Mouse (Mus musculus) mesoderm, embryonic 11.5 days (tissue): ENCODE measurements around the gene Cav3.

Experiments used
- DNase-seq: peaks from one replicate; pipeline ENCODE4 v3.0.0-alpha.2; 2012; ENCODE audit warnings: low read depth, low spot score

The Cav3 gene

GRCm38 (mm10) chr6:112459341-112459749 is at the start of gene Cav3:
Cav3 (plus strand) TSS chr6:112459505.
- no peak for DNase-seq

GRCm38 (mm10) chr6:112419333-112419732 is 40.0 kb upstream of the Cav3 start:
- DNase-seq, result no peak

DNA sequence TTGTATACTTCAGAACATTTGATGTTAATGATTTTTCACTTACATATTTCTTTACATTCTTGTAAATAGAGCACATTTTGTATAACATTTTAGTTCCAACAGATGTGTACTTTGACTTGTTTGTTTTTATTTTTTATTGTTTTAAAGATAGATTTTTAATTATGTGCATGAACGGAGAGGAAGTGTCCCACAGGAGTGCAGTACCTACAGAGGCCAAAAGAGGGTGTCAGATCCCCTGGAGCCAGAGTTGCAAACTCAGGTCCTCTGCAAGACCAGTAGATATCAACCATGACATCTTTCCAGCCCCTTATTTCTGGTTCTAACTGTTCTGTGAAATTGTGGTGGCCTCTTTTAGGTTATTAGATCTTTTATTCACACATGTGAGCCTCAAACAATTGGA is 38.4 kb upstream of the Cav3 start:
- no peak for DNase-seq

DNA sequence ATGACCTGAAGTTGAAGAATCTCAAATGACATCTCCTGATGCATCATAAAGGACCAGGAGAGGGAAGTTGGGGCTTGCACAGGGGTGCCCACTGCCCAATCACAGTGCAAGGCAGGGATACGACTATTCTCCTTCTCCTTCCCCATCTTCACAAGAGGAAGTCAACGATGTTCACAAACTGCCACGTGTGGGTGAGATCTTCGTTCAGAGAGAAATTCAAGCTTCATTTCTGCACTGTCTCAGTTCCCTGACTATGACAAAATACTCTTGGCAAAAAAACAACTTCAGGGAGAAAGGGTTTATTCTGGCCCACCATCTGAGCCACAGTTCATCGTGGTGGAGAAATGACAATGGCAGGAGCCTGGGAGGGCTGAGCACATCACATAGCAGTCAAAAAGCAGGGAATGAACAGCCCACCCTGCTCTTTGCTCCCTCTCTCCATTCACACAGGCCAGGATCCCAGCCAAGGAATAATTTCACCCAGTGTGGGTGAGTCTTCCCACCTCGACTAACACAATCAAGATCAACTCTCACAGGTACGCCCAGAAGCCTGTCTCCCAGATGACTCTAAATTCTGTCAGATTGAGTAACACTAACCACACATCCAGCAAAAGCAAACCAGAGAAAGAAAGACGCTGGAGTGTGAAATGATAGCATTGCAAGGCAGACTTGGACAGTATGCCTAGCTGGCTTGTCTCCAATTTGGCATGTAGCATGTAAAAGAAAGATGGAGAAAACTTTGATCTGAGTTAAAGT is 35.4 kb upstream of the Cav3 start:
- no peak for DNase-seq

GRCm38 (mm10) chr6:112426018-112426732 is 33.1 kb upstream of the Cav3 start:
- no peak for DNase-seq

- DNase-seq, result no peak
Observed at GRCm38 (mm10) chr6:112445675-112446074, 13.6 kb upstream of the Cav3 start.

GRCm38 (mm10) chr6:112461459-112461858 is 2.2 kb downstream of the Cav3 start:
- no peak for DNase-seq

- DNase-seq, result no peak
Observed at GRCm38 (mm10) chr6:112463331-112463730, 4.0 kb downstream of the Cav3 start.

DNA sequence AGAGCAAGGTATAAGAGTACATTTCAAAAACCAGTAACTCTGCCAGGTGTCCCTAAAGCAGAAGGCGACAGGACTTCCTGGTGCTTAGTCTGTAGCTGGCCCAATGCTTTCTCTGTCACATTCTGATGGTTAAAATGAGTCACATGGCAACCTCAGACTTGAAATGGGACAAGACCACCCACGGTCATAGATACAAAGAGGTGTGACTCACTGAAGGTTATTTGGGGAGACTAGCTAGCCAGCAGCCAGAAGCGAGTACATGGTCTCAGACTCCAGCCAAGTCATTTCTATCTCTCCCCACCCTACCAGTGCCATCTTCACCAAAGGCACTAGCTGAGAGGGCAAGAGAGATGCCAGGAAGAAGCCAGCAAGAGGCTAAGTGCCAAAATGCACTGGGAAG is 6.1 kb downstream of the Cav3 start:
- DNase-seq, result no peak

GRCm38 (mm10) chr6:112466001-112466400 is 6.7 kb downstream of the Cav3 start:
- no peak for DNase-seq

DNA sequence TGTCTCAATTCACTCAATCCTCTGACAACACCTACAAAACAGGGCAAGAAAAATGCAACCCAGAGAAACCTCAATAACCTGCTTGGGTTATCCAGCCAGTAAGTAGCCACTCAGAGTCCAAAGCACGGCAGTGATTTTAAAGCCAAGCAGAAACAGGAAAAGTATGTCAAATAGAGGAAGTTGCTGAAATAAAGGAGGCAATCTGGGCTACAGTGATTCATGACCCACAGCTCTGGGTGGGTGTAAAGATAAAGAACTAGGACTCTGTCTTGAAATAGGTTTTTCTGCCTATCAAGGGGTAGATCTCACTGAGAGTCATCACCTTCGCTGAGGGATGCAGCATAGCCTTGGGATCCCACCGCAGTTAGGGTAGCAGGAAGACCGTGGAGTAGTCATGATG is 12.3 kb downstream of the Cav3 start:
- no peak for DNase-seq

DNA sequence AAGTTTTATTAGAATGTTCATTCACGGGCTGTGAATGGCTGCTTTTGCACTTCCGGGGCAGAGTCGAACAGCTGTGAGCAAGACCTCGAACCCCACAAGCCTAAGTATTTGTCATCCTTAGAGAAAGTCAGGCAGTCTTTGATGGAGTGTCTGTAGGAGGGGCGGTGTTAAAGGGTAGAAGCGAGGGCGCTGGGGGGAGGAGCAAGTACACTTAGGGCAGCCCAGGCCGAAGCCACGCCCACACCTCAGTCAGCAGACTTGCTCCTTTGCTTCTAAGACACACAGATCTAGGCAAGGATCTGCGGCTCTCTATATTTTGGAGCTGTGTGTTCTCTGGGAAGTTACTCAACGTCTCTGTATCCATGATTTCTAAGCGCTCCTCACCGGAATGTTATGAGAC is 20.6 kb downstream of the Cav3 start:
- DNase-seq, result no peak

DNA sequence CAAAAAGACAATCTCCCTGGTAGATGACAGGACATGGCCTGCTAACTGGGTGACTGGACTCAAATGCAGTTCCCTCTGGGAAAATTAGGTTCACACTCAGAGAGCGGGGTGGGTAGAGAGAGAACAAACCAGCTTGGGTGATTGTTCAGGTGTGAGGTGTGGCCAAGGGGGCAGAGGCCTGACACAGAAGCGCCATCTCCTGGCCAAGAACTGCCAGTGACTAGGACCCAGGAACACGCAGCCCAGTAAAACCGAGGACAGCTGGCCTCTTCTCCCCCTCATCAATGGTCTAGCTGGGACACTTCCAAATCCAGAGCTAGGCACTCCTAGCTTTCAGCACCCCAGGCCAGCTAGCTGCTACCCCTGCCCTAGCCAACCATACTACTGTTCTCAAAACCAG is 25.0 kb downstream of the Cav3 start:
- DNase-seq, result peak; percentile 37

DNA sequence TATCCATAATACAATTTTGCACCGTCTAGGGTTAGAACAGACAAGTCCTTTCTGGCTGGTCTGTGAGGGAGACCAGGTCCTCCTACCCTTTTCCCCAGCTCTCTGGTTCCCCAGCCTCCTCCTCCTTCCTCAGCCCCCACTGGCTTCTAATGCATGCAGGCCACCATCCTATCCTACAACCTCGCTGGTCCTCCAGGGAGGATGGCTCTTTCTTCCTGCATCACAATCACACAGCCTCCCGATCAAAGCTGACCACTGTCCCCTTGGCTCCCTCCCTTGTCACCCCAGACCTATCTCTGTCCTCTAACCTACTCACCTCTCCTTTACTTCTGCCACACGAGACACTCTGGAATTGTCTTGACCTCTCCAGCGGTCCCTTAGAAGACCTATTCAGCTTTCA is 28.7 kb downstream of the Cav3 start:
- DNase-seq, result no peak

DNA sequence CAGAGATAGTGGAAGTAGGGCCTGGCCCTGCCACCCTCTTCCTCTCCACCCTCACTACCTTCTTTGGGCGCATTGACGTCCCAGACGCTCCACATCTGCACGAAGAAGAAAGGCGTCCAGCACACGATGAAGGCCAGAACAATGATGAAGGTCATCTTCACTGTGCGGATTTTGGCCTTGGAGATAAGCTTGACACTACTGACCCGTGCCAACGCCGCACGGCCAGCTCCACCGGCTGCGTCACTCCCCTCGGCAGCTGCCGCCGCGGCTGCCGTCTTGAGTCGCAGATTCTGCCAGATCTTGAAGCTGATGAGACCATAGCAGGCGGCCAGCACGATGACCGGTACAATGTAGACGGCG is 29.5 kb downstream of the Cav3 start:
- no peak for DNase-seq

- peak; percentile 36 for DNase-seq
Observed at GRCm38 (mm10) chr6:112489181-112489909, 30.0 kb downstream of the Cav3 start.

GRCm38 (mm10) chr6:112489910-112490559 is 30.7 kb downstream of the Cav3 start, which contains the start of gene Oxtr:
Oxtr (minus strand) TSS chr6:112489943.
- no peak for DNase-seq

DNA sequence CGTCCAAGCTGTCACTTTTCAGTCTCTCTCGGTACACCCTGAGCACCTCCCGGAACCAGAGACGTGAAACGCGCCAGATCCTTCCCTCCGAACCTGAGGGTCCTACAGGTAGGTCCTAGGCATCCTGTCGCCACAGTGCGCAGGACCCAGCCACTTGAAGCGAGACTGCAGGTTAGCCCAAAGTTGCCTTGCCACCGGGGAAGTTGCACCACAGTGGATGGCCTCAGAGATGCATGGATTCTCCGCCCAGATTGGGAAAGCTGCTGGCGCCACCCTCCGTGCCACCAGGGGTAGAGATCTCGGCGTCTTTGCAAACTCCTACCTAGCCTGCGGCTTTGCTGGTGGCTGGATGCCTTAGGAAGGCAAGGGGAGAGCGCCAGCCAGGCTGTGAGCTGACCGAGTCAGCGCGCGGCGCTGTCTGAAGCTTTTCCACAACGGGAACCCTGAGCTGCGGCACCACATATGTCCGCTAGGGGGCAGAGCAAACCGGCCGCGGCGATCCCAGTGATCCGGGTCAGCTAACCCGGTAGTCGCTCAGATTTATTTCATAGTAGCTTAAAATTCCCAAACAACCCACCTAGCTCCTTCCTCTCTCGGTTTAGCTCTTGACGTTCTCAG is 31.4 kb downstream of the Cav3 start:
- DNase-seq, result peak; percentile 85

DNA sequence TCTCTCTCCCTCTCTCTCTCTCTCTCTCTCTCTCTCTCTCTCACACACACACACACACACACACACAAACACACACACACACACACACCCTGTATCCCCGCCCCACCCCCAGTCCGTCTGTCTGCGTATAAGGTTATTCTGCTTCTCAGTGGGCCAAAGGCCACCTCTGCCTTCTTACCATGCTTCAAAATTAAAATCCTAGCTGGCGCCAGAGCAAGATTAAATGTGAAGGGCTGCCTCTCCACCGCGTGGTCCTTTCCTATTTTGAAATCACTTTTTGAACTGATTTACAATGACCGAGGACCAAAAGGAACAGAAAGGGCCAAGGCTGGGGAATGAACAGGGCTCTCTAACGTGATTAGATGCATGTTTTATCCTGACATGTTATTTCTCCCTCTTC is 32.2 kb downstream of the Cav3 start:
- DNase-seq, result no peak

DNA sequence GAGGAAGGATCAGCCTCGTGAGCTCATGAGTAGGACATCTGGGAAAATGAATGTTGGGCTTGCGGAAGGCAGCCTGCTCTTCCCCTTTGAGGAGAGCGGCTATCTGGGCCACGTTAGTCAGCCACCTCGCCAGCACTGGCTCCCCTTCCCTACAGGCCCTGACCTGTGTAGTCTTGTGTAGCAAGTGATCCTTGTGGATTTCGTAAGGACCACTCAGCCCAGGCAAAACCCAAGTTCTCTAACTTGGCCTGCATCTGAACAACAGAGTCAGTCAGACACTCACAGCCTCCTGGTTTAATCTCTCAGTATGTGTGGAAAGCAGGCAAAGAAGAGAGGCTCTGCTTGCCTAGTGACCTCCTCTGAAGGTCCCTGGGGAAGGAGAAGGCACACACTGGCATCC is 33.4 kb downstream of the Cav3 start:
- no peak for DNase-seq

DNA sequence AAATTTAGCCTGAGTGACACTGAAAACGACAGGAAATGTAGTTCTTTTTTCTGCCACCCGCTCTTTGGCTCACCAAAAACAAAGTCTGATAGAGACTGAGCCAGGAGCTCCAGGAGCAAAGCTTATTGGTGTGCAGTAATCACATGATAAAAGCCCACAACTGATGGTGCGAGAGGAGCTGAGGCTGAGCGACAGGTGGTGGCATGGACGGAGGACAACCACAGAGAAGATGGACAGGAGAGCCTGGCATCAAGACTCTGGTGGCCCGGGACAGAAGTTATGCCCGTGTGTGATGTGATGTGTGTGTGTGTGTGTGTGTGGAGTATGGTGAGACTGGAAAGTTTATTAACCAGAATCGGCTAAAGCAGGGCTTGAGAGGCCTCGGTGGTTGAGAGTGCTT is 34.1 kb downstream of the Cav3 start:
- DNase-seq, result no peak

GRCm38 (mm10) chr6:112494620-112495081 is 35.3 kb downstream of the Cav3 start:
- no peak for DNase-seq
